Mouse (Mus musculus): ENCODE data around the gene Nol9. TPM values are rescaled to one million over a fixed set of nuclear protein-coding genes. Genes with fewer than 3 reads are reported as not detected.

The Nol9 gene
- polyA plus RNA-seq, 1 experiment from 2014 or later: 45.2 TPM

DNA sequence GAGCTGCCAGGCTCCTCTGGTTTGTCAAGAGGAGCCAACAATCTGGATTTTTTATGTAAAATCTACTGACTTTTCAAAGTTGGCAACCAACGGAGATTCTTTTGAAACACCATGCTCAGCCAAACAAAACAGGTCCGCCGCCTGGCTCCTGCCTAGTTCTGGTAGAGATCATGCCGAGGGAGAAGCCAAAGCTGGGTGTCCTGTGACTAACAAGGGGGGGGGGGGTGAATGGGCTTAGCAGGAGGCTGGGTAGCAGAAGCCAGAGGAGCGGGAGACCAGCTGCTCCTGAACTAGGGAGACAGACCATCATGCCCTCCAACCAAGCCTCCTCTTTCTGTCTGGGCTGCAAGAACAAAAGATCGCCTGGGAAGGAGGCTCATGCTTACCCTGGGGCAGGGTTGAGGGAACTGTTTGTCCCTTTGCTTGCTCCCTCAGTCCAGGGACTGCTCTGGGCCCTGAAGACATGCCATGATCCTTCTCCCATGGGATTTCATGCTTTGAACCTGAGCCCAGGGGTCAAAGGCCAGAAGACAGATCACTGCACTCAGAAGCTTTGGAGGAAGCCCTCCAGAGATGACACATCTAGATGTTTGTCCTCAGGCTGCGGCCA, 44.6 kb downstream of the Nol9 start:
- WGBS: 71% methylated on average over 7 of the region's 7 CpGs
- no peak overlapping the region for H3K4me2 ChIP-seq
- no peak overlapping the region for H3K27ac ChIP-seq
- H3K4me3 ChIP-seq (replicated peaks): no peak overlapping the region
- H3K9me3 ChIP-seq: no peaks in the 10 kb centered on the region
- H3K36me3 ChIP-seq: no peaks in the 10 kb centered on the region
- no peak overlapping the region for H3K9ac ChIP-seq (replicated peaks)
- ATAC-seq (ENCODE audit: insufficient number of reproducible peaks, insufficient read depth, low FRiP score, low TSS enrichment, low read depth): no peak
- H3K27me3 ChIP-seq: peaks cover 7% of the 10 kb centered on the region; the same call in 1 of the 2 replicates
- H3K4me1 ChIP-seq (replicated peaks): peaks cover 16% of the 10 kb centered on the region

DNA sequence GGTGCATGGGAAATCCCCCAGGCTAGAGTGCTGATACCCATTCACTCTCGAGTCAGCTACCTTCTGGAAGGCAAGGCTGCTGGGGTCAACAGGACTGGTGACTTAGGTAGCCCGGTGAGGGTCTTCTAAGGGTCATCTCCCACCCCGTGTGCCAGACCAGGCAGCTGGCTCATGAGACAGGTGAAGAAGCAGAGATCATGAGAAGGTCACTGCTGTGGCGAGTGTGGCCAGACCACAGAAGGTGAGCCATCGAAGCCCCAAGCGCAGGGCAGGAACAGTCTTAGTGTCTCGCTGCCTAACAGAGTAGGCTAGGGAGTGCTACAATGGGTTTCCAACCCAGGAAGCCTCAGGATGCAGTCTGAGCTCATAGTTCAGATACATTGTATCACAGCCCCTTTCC, 45.5 kb downstream of the Nol9 start:
- H3K36me3 ChIP-seq: peaks cover 4% of the 10 kb centered on the region; the same call in 1 of the 2 replicates
- no peaks in the 10 kb centered on the region for H3K9me3 ChIP-seq
- no peak overlapping the region for H3K27ac ChIP-seq
- H3K4me3 ChIP-seq (replicated peaks): no peak overlapping the region
- H3K4me1 ChIP-seq (replicated peaks): peaks cover 20% of the 10 kb centered on the region
- no peak overlapping the region for H3K9ac ChIP-seq (replicated peaks)
- no peak for ATAC-seq (ENCODE audit: insufficient number of reproducible peaks, insufficient read depth, low FRiP score, low TSS enrichment, low read depth)
- 76% methylated on average over 7 of the region's 7 CpGs for WGBS
- peaks cover 7% of the 10 kb centered on the region; the same call in 1 of the 2 replicates for H3K27me3 ChIP-seq
- no peak overlapping the region for H3K4me2 ChIP-seq

DNA sequence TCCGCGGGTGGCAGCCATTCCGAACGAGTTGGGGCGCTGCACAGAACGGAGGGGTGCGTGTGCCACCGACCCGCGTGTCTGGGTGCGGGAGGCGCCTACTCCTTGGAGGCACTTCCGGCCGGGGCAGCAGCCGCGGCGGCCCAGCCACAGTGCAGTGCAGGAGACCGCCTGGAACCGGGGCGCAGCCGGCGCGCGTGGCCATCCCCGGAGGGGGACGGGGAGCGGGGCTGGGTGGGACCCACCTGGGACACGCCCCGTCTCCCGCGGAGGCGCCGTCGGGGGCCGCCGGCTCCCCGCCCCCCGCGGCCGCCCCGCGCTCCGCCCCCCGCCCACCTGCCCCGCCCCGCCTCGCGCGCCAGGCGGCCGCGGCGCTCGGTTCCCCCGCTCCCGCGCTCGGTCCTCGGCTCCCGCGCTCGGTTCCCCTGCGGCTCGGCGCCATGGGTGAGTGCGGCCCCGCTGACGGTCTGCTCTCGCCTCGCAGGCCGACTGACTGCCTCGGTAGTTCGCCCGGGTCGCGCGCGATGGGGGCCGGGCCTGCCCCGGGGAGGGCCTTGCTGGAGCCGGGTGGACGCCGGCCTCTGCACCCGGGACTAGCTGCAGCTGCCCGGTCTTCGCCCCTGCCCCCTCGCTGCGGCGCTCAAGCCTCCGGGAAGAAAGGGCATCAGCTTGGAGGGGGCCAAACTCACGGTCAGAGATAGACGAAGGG, 47.5 kb downstream of the Nol9 start:
- H3K27ac ChIP-seq: peak overlapping the region; percentile 59; the same call in 1 of the 2 replicates
- WGBS: under 1% methylated on average over 53 of the region's 92 CpGs
- peak overlapping the region; percentile 80 for H3K4me2 ChIP-seq
- H3K4me1 ChIP-seq (replicated peaks): peaks cover 24% of the 10 kb centered on the region
- H3K9ac ChIP-seq (replicated peaks): peak overlapping the region; percentile 89
- no peaks in the 10 kb centered on the region for H3K9me3 ChIP-seq
- peak overlapping the region; percentile 84 for H3K4me3 ChIP-seq (replicated peaks)
- ATAC-seq (ENCODE audit: insufficient number of reproducible peaks, insufficient read depth, low FRiP score, low TSS enrichment, low read depth): peak; percentile 78
- H3K27me3 ChIP-seq: peaks cover 7% of the 10 kb centered on the region; the same call in 1 of the 2 replicates
- H3K36me3 ChIP-seq: peaks cover 15% of the 10 kb centered on the region; the same call in 1 of the 2 replicates

DNA sequence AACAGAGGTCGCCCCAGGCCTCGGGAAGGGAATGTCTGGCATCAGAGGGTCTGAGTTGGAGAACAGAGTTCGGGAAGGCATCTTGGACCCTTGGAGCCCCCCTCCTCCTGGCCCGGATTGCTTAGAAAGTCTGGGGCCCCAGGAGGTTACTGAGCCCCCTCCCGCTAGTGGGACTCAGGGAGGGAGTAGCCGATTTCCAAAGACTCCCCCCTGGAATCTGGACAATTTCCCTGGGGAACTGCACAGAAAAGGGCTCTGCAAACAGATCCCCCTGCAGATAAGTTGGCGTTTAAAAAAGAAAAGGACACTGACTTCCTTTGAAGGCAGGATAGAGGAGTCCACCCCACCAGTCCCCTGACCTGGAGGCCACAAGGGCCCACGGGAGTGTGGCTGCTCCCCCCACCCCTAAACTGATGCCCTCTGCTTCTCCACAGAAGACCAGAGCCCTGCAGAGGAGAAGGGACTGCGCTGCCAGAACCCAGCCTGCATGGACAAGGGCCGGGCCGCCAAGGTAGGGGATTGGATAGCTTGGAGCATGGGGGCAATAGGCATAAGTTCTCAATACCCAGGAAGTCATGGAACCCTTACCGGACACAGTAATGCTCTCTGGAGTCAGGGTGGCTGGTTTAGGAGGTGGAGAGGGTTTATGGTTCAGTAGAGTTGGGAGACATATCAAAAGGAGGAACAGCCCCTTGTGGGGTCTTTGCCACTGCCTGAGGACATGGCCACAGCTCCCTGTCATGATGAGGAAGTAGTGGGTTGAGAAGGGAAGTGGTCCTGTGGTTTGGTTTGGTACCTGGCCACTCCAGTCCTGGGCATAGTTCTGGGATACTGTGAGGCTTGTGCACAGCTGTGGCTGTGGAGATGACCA, 48.3 kb downstream of the Nol9 start:
- no peak for ATAC-seq (ENCODE audit: insufficient number of reproducible peaks, insufficient read depth, low FRiP score, low TSS enrichment, low read depth)
- 3% methylated on average over 12 of the region's 12 CpGs for WGBS
- 0 out of 2 replicates have a peak overlapping the region, but pooled peaks have one; percentile 59 for H3K27ac ChIP-seq

DNA sequence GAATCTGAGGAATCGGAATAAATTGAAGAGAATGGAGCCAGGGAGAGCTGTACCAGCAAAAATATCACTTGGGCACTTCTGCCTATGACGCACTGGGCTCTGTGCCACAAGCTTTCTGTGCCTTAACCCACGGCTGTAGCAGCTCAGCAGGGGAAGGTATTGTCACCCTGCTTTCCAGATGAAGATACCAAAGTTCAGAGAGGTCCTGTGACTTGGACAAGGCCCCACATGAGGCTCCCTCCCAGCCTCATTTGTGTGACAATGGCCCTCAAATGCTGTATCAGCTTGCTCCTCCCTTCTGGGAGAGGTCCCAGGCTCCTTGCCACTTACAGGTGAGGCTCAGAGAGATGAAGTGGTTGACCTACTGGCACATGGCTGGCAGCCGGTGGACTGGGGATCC, 49.0 kb downstream of the Nol9 start:
- ATAC-seq (ENCODE audit: insufficient number of reproducible peaks, insufficient read depth, low FRiP score, low TSS enrichment, low read depth): no peak
- H3K27ac ChIP-seq: no peak overlapping the region
- peaks cover 5% of the 10 kb centered on the region; the same call in 1 of the 2 replicates for H3K27me3 ChIP-seq
- H3K4me1 ChIP-seq (replicated peaks): peaks cover 32% of the 10 kb centered on the region
- 46% methylated on average over 4 of the region's 4 CpGs for WGBS
- H3K9ac ChIP-seq (replicated peaks): no peak overlapping the region
- H3K4me2 ChIP-seq: peak overlapping the region; percentile 80
- H3K36me3 ChIP-seq: peaks cover 18% of the 10 kb centered on the region; the same call in 1 of the 2 replicates
- peak overlapping the region; percentile 84 for H3K4me3 ChIP-seq (replicated peaks)
- no peaks in the 10 kb centered on the region for H3K9me3 ChIP-seq

More for the DNA sequence above, 48.3 kb downstream of the Nol9 start:
- Histone ChIP-seq H3K4me3 (replicated peaks) (peak overlapping the region; percentile 84), H3K4me2 (peak overlapping the region; percentile 80), H3K36me3 (peaks cover 15% of the 10 kb centered on the region; the same call in 1 of the 2 replicates), H3K4me1 (replicated peaks) (peaks cover 28% of the 10 kb centered on the region), H3K9ac (replicated peaks) (peak overlapping the region; percentile 89), H3K27me3 (peaks cover 7% of the 10 kb centered on the region; the same call in 1 of the 2 replicates), H3K9me3 (no peaks in the 10 kb centered on the region)

DNA sequence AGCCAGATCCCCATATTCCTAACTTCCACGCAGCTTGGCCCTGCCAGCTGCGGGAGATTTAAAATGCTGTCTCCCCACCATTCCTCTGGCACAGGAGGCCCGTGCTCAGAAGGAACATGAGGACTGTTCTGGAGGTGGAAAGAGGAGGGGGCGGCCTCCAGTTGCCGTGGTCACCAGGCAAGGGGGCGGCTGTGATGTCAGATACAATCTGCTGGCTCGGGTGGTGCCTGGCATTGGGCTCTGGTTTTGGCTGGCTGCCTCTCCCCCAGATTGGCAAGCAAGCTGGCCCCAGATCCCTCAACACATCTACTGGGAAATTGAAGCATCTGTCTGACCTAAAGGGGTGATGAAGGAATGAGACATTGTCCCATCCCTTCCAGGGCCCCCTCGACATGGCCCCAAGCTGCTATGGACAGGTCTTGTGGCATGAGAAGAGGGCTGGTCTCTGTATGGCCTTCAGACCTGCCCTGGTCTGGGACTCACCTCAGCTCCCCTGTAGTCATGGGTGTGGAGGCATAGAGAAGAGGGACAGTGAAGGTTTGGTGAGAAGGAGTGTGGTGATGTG, 49.5 kb downstream of the Nol9 start:
- Histone ChIP-seq H3K27me3 (peaks cover 3% of the 10 kb centered on the region; the same call in 1 of the 2 replicates), H3K36me3 (peaks cover 18% of the 10 kb centered on the region; the same call in 1 of the 2 replicates), H3K4me2 (peak overlapping the region; percentile 80), H3K4me3 (replicated peaks) (0 out of 2 replicates have a peak overlapping the region, but pooled peaks have one; percentile 4), H3K9ac (replicated peaks) (no peak overlapping the region), H3K9me3 (no peaks in the 10 kb centered on the region), H3K4me1 (replicated peaks) (peaks cover 32% of the 10 kb centered on the region), H3K27ac (no peak overlapping the region)
- WGBS: 51% methylated on average over 8 of the region's 8 CpGs
- no peak for ATAC-seq (ENCODE audit: insufficient number of reproducible peaks, insufficient read depth, low FRiP score, low TSS enrichment, low read depth)

DNA sequence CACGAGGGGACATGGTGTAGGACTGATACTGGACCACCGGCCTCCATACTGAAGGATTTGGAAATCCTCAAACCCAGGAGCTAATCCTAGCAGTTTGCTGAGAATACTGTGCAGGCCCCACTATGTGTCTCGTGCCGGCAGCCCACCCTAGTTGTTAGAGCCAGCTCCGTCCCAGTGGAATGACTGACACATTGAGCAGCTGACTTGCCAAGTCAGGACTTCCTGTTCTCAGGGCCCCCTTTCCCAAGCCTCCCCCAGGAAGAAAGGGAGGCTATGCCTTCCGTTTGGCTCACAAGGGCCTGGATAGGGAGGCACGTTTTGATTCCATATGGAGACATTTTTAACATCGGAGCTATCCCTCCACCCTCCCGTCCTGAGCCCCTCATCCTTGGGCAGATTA, 51.1 kb downstream of the Nol9 start:
- no peak overlapping the region for H3K4me2 ChIP-seq
- 80% methylated on average over 9 of the region's 9 CpGs for WGBS
- H3K4me3 ChIP-seq (replicated peaks): no peak overlapping the region
- ATAC-seq (ENCODE audit: insufficient number of reproducible peaks, insufficient read depth, low FRiP score, low TSS enrichment, low read depth): no peak
- no peak overlapping the region; the same call in 1 of the 2 replicates for H3K9ac ChIP-seq (replicated peaks)
- H3K9me3 ChIP-seq: no peaks in the 10 kb centered on the region
- no peak overlapping the region for H3K27ac ChIP-seq
- peaks cover 3% of the 10 kb centered on the region; the same call in 1 of the 2 replicates for H3K27me3 ChIP-seq
- H3K4me1 ChIP-seq (replicated peaks): peaks cover 32% of the 10 kb centered on the region
- peaks cover 18% of the 10 kb centered on the region; the same call in 1 of the 2 replicates for H3K36me3 ChIP-seq

DNA sequence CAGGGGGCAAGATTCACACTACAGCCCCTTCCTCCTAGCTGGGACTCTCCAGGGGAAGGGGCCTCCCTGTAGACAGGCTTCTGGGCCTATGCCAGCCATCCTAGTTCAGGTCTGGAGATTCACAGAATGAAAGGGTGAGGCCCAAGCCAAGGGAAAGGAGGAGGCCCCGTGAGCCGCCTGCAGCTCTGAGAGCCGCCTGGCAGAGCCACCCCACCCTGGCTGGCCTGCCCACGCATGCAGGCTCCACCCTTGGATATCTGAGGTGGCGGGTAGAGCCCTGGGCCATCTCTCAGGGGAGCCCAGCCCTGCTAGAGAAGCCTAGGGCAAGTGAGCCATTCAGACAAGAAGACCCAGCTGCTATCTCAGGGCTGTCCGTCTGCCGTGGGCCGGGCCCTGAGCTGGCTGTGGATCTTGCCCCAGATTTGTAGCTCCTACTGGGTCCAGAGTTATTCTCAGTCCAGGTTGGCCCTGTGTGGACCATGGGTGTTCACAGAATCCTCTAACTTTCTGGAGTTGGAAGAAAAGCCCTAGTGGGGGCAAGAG, 53.7 kb downstream of the Nol9 start:
- H3K27ac ChIP-seq: no peak overlapping the region
- H3K4me1 ChIP-seq (replicated peaks): peaks cover 45% of the 10 kb centered on the region
- H3K27me3 ChIP-seq: no peaks in the 10 kb centered on the region
- 77% methylated on average over 8 of the region's 8 CpGs for WGBS
- no peak for ATAC-seq (ENCODE audit: insufficient number of reproducible peaks, insufficient read depth, low FRiP score, low TSS enrichment, low read depth)
- no peak overlapping the region for H3K4me2 ChIP-seq
- no peaks in the 10 kb centered on the region for H3K9me3 ChIP-seq
- no peak overlapping the region for H3K9ac ChIP-seq (replicated peaks)
- no peak overlapping the region for H3K4me3 ChIP-seq (replicated peaks)
- H3K36me3 ChIP-seq: peaks cover 18% of the 10 kb centered on the region; the same call in 1 of the 2 replicates

DNA sequence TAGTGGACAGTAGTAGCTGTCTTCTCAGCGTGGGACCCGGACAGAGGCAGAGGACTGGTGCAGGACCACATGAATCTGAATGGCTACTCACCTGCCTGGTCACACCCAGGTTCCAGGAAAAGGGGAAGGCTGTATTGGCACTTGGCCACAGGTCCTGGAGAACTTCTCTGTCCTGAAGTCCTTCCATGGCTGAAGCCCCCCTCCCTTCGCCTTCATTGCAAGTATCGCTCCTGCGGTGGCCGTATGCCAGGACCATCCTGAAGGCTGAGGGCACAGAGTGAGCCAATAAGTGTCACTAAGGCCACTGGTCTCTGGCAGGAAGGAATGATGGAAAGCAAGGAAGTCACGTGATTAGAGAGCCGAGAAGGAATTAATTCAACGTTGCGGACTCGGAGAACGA, 55.1 kb downstream of the Nol9 start:
- no peaks in the 10 kb centered on the region for H3K9me3 ChIP-seq
- H3K9ac ChIP-seq (replicated peaks): no peak overlapping the region
- peaks cover 42% of the 10 kb centered on the region for H3K4me1 ChIP-seq (replicated peaks)
- H3K27me3 ChIP-seq: no peaks in the 10 kb centered on the region
- H3K27ac ChIP-seq: no peak overlapping the region
- no peak overlapping the region for H3K4me3 ChIP-seq (replicated peaks)
- 91% methylated on average over 12 of the region's 12 CpGs for WGBS
- no peak for ATAC-seq (ENCODE audit: insufficient number of reproducible peaks, insufficient read depth, low FRiP score, low TSS enrichment, low read depth)
- H3K4me2 ChIP-seq: no peak overlapping the region
- H3K36me3 ChIP-seq: peaks cover 19% of the 10 kb centered on the region; the same call in 1 of the 2 replicates
